Mouse (Mus musculus): Measurements from ENCODE around the gene Gm10309. TPM values are rescaled to one million over a fixed set of nuclear protein-coding genes. Genes with fewer than 3 reads are reported as not detected.
"Not testable (repeated sequence)": the region's sequence is repeated elsewhere in the genome, so short reads cannot be mapped to it uniquely, and the experiment has no call there.

Gene Gm10309
- polyA plus RNA-seq, 1 experiment, result not detected

- no peak for TF ChIP-seq GATA1 (IDR thresholded peaks at IDR 0.05; ENCODE audit: borderline replicate concordance, low read length)
- no peak for TF ChIP-seq FLI1 (IDR thresholded peaks at IDR 0.05; ENCODE audit: low read length)
These were observed 18.4 kb downstream of the Gm10309 start for GRCm38 (mm10) chr17:86486657-86487056.

GRCm38 (mm10) chr17:86484087-86484737 is 20.8 kb downstream of the Gm10309 start:
- Histone ChIP-seq H3K4me3 (replicated peaks) (no peak overlapping the region), H3K27me3 (replicated peaks) (no peaks in the 10 kb centered on the region)

More at GRCm38 (mm10) chr17:86486657-86487056, 18.4 kb downstream of the Gm10309 start:
- H3K9me3 ChIP-seq, result peaks cover 9% of the 10 kb centered on the region; the same call in 1 of the 2 replicates
- H3K4me1 ChIP-seq, result peaks cover 42% of the 10 kb centered on the region
- peaks cover 56% of the 10 kb centered on the region for H3K36me3 ChIP-seq (replicated peaks; ENCODE audit: low read length)
- peaks cover 12% of the 10 kb centered on the region for H3K27me3 ChIP-seq (replicated peaks)
- no peak overlapping the region for H3K4me3 ChIP-seq (replicated peaks)

GRCm38 (mm10) chr17:86482675-86483074 is 22.4 kb downstream of the Gm10309 start:
- Histone ChIP-seq H3K4me3 (replicated peaks) (no peak overlapping the region), H3K27me3 (replicated peaks) (no peaks in the 10 kb centered on the region), H3K36me3 (replicated peaks; ENCODE audit: low read length) (peaks cover 28% of the 10 kb centered on the region), H3K4me1 (peaks cover 22% of the 10 kb centered on the region), H3K9me3 (no peaks in the 10 kb centered on the region)
- TF ChIP-seq GATA1 (IDR thresholded peaks at IDR 0.05; ENCODE audit: borderline replicate concordance, low read length) (no peak), FLI1 (IDR thresholded peaks at IDR 0.05; ENCODE audit: low read length) (no peak)

More at GRCm38 (mm10) chr17:86484087-86484737, 20.8 kb downstream of the Gm10309 start:
- Histone ChIP-seq H3K4me1 (peaks cover 26% of the 10 kb centered on the region), H3K9me3 (no peaks in the 10 kb centered on the region), H3K36me3 (replicated peaks; ENCODE audit: low read length) (peaks cover 39% of the 10 kb centered on the region)
- TF ChIP-seq FLI1 (IDR thresholded peaks at IDR 0.05; ENCODE audit: low read length) (no peak), GATA1 (IDR thresholded peaks at IDR 0.05; ENCODE audit: borderline replicate concordance, low read length) (no peak)

GRCm38 (mm10) chr17:86479406-86479805 is 25.6 kb downstream of the Gm10309 start:
- no peak overlapping the region for H3K4me3 ChIP-seq (replicated peaks)
- no peaks in the 10 kb centered on the region for H3K27me3 ChIP-seq (replicated peaks)
- H3K9me3 ChIP-seq, result no peaks in the 10 kb centered on the region
- no peak for TF ChIP-seq GATA1 (IDR thresholded peaks at IDR 0.05; ENCODE audit: borderline replicate concordance, low read length)
- peaks cover 12% of the 10 kb centered on the region for H3K4me1 ChIP-seq
- peaks cover 21% of the 10 kb centered on the region for H3K36me3 ChIP-seq (replicated peaks; ENCODE audit: low read length)

GRCm38 (mm10) chr17:86477401-86477800 is 27.6 kb downstream of the Gm10309 start:
- H3K9me3 ChIP-seq; H3K27me3 ChIP-seq (replicated peaks); H3K4me3 ChIP-seq (replicated peaks); H3K4me1 ChIP-seq: not testable (repeated sequence)
- peak; percentile 69; the same call in 1 of the 3 replicates for TF ChIP-seq GATA1 (IDR thresholded peaks at IDR 0.05; ENCODE audit: borderline replicate concordance, low read length)
- H3K36me3 ChIP-seq (replicated peaks; ENCODE audit: low read length), result peaks cover 12% of the 10 kb centered on the region

GRCm38 (mm10) chr17:86476674-86477073 is 28.4 kb downstream of the Gm10309 start:
- Histone ChIP-seq H3K9me3 (no peaks in the 10 kb centered on the region), H3K27me3 (replicated peaks) (no peaks in the 10 kb centered on the region), H3K36me3 (replicated peaks; ENCODE audit: low read length) (peaks cover 5% of the 10 kb centered on the region), H3K4me1 (no peaks in the 10 kb centered on the region), H3K4me3 (replicated peaks) (no peak overlapping the region)
- TF ChIP-seq GATA1 (IDR thresholded peaks at IDR 0.05; ENCODE audit: borderline replicate concordance, low read length) (no peak), FLI1 (IDR thresholded peaks at IDR 0.05; ENCODE audit: low read length) (no peak)

GRCm38 (mm10) chr17:86471684-86472083 is 33.3 kb downstream of the Gm10309 start:
- Histone ChIP-seq H3K9me3 (no peaks in the 10 kb centered on the region), H3K36me3 (replicated peaks; ENCODE audit: low read length) (no peaks in the 10 kb centered on the region), H3K4me1 (peaks cover 24% of the 10 kb centered on the region), H3K4me3 (replicated peaks) (no peak overlapping the region), H3K27me3 (replicated peaks) (peaks cover 4% of the 10 kb centered on the region)
- no peak for TF ChIP-seq GATA1 (IDR thresholded peaks at IDR 0.05; ENCODE audit: borderline replicate concordance, low read length)
- no peak for TF ChIP-seq FLI1 (IDR thresholded peaks at IDR 0.05; ENCODE audit: low read length)

GRCm38 (mm10) chr17:86470160-86470559 is 34.9 kb downstream of the Gm10309 start:
- no peak for TF ChIP-seq FLI1 (IDR thresholded peaks at IDR 0.05; ENCODE audit: low read length)
- TF ChIP-seq GATA1 (IDR thresholded peaks at IDR 0.05; ENCODE audit: borderline replicate concordance, low read length), result no peak

GRCm38 (mm10) chr17:86467967-86468366 is 37.1 kb downstream of the Gm10309 start:
- no peaks in the 10 kb centered on the region for H3K36me3 ChIP-seq (replicated peaks; ENCODE audit: low read length)
- peaks cover 4% of the 10 kb centered on the region for H3K27me3 ChIP-seq (replicated peaks)
- no peak for TF ChIP-seq GATA1 (IDR thresholded peaks at IDR 0.05; ENCODE audit: borderline replicate concordance, low read length)
- TF ChIP-seq FLI1 (IDR thresholded peaks at IDR 0.05; ENCODE audit: low read length), result no peak

More at GRCm38 (mm10) chr17:86470160-86470559, 34.9 kb downstream of the Gm10309 start:
- H3K9me3 ChIP-seq, result no peaks in the 10 kb centered on the region
- H3K36me3 ChIP-seq (replicated peaks; ENCODE audit: low read length), result no peaks in the 10 kb centered on the region
- H3K4me1 ChIP-seq, result peaks cover 25% of the 10 kb centered on the region
- no peak overlapping the region for H3K4me3 ChIP-seq (replicated peaks)
- peaks cover 4% of the 10 kb centered on the region for H3K27me3 ChIP-seq (replicated peaks)

GRCm38 (mm10) chr17:86467291-86467898 is 37.6 kb downstream of the Gm10309 start:
- Histone ChIP-seq H3K36me3 (replicated peaks; ENCODE audit: low read length) (no peaks in the 10 kb centered on the region), H3K4me1 (peaks cover 25% of the 10 kb centered on the region), H3K4me3 (replicated peaks) (no peak overlapping the region), H3K27me3 (replicated peaks) (peaks cover 4% of the 10 kb centered on the region), H3K9me3 (no peaks in the 10 kb centered on the region)
- no peak for TF ChIP-seq FLI1 (IDR thresholded peaks at IDR 0.05; ENCODE audit: low read length)
- TF ChIP-seq GATA1 (IDR thresholded peaks at IDR 0.05; ENCODE audit: borderline replicate concordance, low read length), result no peak

More at GRCm38 (mm10) chr17:86467967-86468366, 37.1 kb downstream of the Gm10309 start:
- H3K9me3 ChIP-seq, result no peaks in the 10 kb centered on the region
- no peak overlapping the region for H3K4me3 ChIP-seq (replicated peaks)
- peaks cover 25% of the 10 kb centered on the region for H3K4me1 ChIP-seq

Data from megakaryocyte, embryonic 14.5 days (primary cell).